Mouse (Mus musculus): ENCODE results near the gene Xlr5b. TPM values are rescaled to one million over a fixed set of nuclear protein-coding genes. Genes with fewer than 3 reads are reported as not detected.

Gene Xlr5b
- polyA plus RNA-seq (2021; fragmentation: Nextera tagmentation) = not detected in 2 replicates
- long read RNA-seq, experiment 1 = 0 reads
- long read RNA-seq, experiment 2 = 0 reads

GRCm38 (mm10) chrX:73148496-73148895 is at the start of gene Xlr5b:
TSS of gene Xlr5b (plus strand) at chrX:73148796.

GRCm38 (mm10) chrX:73116747-73117146 is 31.8 kb upstream of the Xlr5b start, which contains the start of gene Gm14685:
TSS of gene Gm14685 (plus strand) at chrX:73117047.

GRCm38 (mm10) chrX:73149350-73149749 is 754 bp downstream of the Xlr5b start, which contains the start of gene DXBay18:
TSS of gene DXBay18 (minus strand) at chrX:73149450.

GRCm38 (mm10) chrX:73176889-73177288 is 28.3 kb downstream of the Xlr5b start, which contains the start of gene Spin2d:
TSS of gene Spin2d (minus strand) at chrX:73176989.

GRCm38 (mm10) chrX:73191934-73192333 is 43.3 kb downstream of the Xlr5b start, which contains the start of gene Xlr3b:
TSS of gene Xlr3b (plus strand) at chrX:73192207.

Other genes with a start within 250 kb of the Xlr5b start
- 77.6 and 110 TPM in 2 replicates for gene Cetn2, start 230.4 kb upstream of the Xlr5b start, polyA plus RNA-seq (2021; fragmentation: Nextera tagmentation)
- 17.8 and 18.6 TPM in 2 replicates for gene Nsdhl, start 230.2 kb upstream of the Xlr5b start, polyA plus RNA-seq (2021; fragmentation: Nextera tagmentation)
- gene Zfp185, start 161.5 kb upstream of the Xlr5b start, polyA plus RNA-seq (2021; fragmentation: Nextera tagmentation) = 1.1 and 4.6 TPM in 2 replicates
- not detected in 2 replicates for gene Pnma5, start 111.7 kb upstream of the Xlr5b start, polyA plus RNA-seq (2021; fragmentation: Nextera tagmentation)
- 0.68 and 1.0 TPM in 2 replicates for gene Pnma3, start 84.0 kb upstream of the Xlr5b start, polyA plus RNA-seq (2021; fragmentation: Nextera tagmentation)
- 0.18 TPM in 1 of 2 replicates, not detected in the other for gene Xlr4a, start 66.3 kb upstream of the Xlr5b start, polyA plus RNA-seq (2021; fragmentation: Nextera tagmentation)
- 0.53 and 1.8 TPM in 2 replicates for gene Xlr3a, start 51.7 kb upstream of the Xlr5b start, polyA plus RNA-seq (2021; fragmentation: Nextera tagmentation)
- gene Gm14685, start 31.7 kb upstream of the Xlr5b start, polyA plus RNA-seq (2021; fragmentation: Nextera tagmentation) = 0.52 and 0.60 TPM in 2 replicates
- gene DXBay18, start 654 bp downstream of the Xlr5b start, polyA plus RNA-seq (2021; fragmentation: Nextera tagmentation) = 0.19 and 0.33 TPM in 2 replicates
- not detected in 2 replicates for gene Spin2d, start 28.2 kb downstream of the Xlr5b start, polyA plus RNA-seq (2021; fragmentation: Nextera tagmentation)
- 0.65 and 1.9 TPM in 2 replicates for gene Xlr3b, start 43.4 kb downstream of the Xlr5b start, polyA plus RNA-seq (2021; fragmentation: Nextera tagmentation)
- 0.23 TPM in 1 of 2 replicates, not detected in the other for gene Xlr4b, start 65.5 kb downstream of the Xlr5b start, polyA plus RNA-seq (2021; fragmentation: Nextera tagmentation)
- 15.0 and 17.2 TPM in 2 replicates for gene F8a, start 79.5 kb downstream of the Xlr5b start, polyA plus RNA-seq (2021; fragmentation: Nextera tagmentation)
- 0.24 TPM in 1 of 2 replicates, not detected in the other for gene Xlr4c, start 94.3 kb downstream of the Xlr5b start, polyA plus RNA-seq (2021; fragmentation: Nextera tagmentation)
- not detected in 2 replicates for gene Xlr3c, start 116.6 kb downstream of the Xlr5b start, polyA plus RNA-seq (2021; fragmentation: Nextera tagmentation)
- not detected in 2 replicates for gene Xlr5a, start 144.2 kb downstream of the Xlr5b start, polyA plus RNA-seq (2021; fragmentation: Nextera tagmentation)
- not detected in 2 replicates for gene Xlr5c, start 144.2 kb downstream of the Xlr5b start, polyA plus RNA-seq (2021; fragmentation: Nextera tagmentation)
- not detected in 2 replicates for gene Gm45015, start 188.0 kb downstream of the Xlr5b start, polyA plus RNA-seq (2021; fragmentation: Nextera tagmentation)
- 2.7 and 3.2 TPM in 2 replicates for gene Zfp275, start 193.8 kb downstream of the Xlr5b start, polyA plus RNA-seq (2021; fragmentation: Nextera tagmentation)
- gene Gm18336, start 249.9 kb downstream of the Xlr5b start, polyA plus RNA-seq (2021; fragmentation: Nextera tagmentation) = not detected in 2 replicates

Data from layer of hippocampus, adult 6 months (tissue).